Mouse (Mus musculus) forebrain, embryonic 15.5 days (tissue): ENCODE data around the gene Synpo2. TPM values are rescaled to one million over a fixed set of nuclear protein-coding genes. Genes with fewer than 3 reads are reported as not detected.

Source experiments
- ATAC-seq: fragments of 200-750 bp; cut with Nextera tagmentation; replicated peaks from 2 replicates; pipeline ENCODE4 v1.8.0; 2017; ENCODE audit warnings: mild to moderate bottlenecking, moderate TSS enrichment, moderate library complexity
- H3K27ac ChIP-seq: fragments of 300-500 bp; sonication (generic); replicated peaks from 2 replicates; pipeline ENCODE4 v1.5.1; 2015; ENCODE audit warnings: mild to moderate bottlenecking, inconsistent platforms
- H3K27me3 ChIP-seq: fragments of 300-500 bp; sonication (generic); 2 replicates; pipeline ENCODE4 v1.6.1; 2015; ENCODE audit warnings: inconsistent platforms
- H3K36me3 ChIP-seq: fragments of 300-500 bp; sonication (generic); 2 replicates; pipeline ENCODE4 v1.6.1; 2015; ENCODE audit warnings: mild to moderate bottlenecking, inconsistent platforms
- H3K4me1 ChIP-seq: fragments of 300-500 bp; sonication (generic); 2 replicates; pipeline ENCODE4 v1.6.1; 2015; ENCODE audit warnings: inconsistent platforms
- H3K4me2 ChIP-seq: fragments of 300-500 bp; sonication (generic); replicated peaks from 2 replicates; pipeline ENCODE4 v1.6.1; 2015; ENCODE audit warnings: mild to moderate bottlenecking, inconsistent platforms
- H3K4me3 ChIP-seq: fragments of 300-500 bp; sonication (generic); 2 replicates; pipeline ENCODE4 v1.5.1; 2015; ENCODE audit warnings: mild to moderate bottlenecking, inconsistent platforms
- H3K9ac ChIP-seq: fragments of 300-500 bp; sonication (generic); replicated peaks from 2 replicates; pipeline ENCODE4 v1.6.1; 2015; ENCODE audit warnings: mild to moderate bottlenecking, inconsistent platforms
- H3K9me3 ChIP-seq: fragments of 300-500 bp; sonication (generic); 2 replicates; pipeline ENCODE4 v1.6.1; 2016; ENCODE audit warnings: inconsistent platforms
- WGBS: fragments of 180-500 bp; shearing (Covaris S2); methylation state at CpG from one replicate; pipeline ENCODE4 v1.1.7; 2015; ENCODE audit warnings: mixed read lengths; 5-methylcytosine and 5-hydroxymethylcytosine counted together
- polyA plus RNA-seq: library from polyadenylated mRNA; unstranded; fragments of >200 nt; fragmentation: Nextera tagmentation; extraction: Ambion mirVana; gene quantifications from 2 replicates; pipeline ENCODE4 v1.2.1, GENCODE M21; 2015

The Synpo2 gene
- polyA plus RNA-seq, 1 experiment from 2014 or later = 1.7 TPM

DNA sequence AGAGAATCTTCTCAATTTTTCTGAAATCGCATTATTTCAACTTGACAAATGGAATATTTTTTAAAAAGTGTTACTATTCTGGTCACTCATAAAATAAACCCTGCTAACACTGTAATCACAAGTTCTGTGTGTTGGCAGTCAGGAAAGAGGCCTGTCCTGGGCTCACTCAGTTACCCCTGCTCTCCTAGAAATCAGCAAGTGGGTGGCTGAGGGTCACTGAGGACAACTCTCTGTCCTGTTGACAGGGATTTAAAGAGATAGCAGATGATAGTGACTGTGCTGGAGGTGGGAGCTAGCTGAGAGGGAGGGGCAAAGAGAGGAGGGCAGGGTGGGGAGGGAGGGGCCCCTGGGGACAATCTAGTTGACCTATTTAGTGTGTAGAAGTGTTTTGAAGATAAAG lies 165.0 kb downstream of the Synpo2 start:
- Histone ChIP-seq H3K9me3 (no peaks in the 10 kb centered on the region), H3K4me2 (no peak overlapping the region), H3K9ac (no peak overlapping the region), H3K36me3 (no peaks in the 10 kb centered on the region), H3K27ac (no peak overlapping the region), H3K27me3 (no peaks in the 10 kb centered on the region), H3K4me3 (no peak overlapping the region), H3K4me1 (no peaks in the 10 kb centered on the region)
- no peak for ATAC-seq
- WGBS = 98% methylated on average over 1 of the region's 1 CpGs

DNA sequence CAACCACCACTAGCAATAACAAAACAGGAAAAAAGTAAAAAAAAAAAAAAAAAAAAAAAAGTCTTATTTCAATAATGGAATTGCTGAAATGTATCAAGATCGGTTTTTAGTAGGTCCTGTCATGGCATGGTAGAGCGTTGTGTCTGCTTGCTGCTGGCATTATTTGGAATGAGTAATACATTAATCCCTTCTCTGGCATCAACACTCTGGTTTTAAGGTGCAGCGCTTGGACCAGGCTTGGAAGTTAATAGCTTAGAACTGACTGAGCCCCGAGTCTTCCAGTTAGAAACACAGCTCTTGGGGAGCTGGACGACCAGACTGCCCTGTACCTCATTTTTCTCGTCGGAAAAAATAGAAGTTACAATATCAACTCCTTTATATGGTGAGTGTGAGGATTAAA lies 169.1 kb downstream of the Synpo2 start:
- Histone ChIP-seq H3K9ac (no peak overlapping the region), H3K4me3 (no peak overlapping the region), H3K36me3 (no peaks in the 10 kb centered on the region), H3K9me3 (no peaks in the 10 kb centered on the region), H3K4me2 (no peak overlapping the region), H3K27me3 (no peaks in the 10 kb centered on the region), H3K27ac (no peak overlapping the region), H3K4me1 (no peaks in the 10 kb centered on the region)
- no peak for ATAC-seq
- WGBS = 94% methylated on average over 7 of the region's 7 CpGs

DNA sequence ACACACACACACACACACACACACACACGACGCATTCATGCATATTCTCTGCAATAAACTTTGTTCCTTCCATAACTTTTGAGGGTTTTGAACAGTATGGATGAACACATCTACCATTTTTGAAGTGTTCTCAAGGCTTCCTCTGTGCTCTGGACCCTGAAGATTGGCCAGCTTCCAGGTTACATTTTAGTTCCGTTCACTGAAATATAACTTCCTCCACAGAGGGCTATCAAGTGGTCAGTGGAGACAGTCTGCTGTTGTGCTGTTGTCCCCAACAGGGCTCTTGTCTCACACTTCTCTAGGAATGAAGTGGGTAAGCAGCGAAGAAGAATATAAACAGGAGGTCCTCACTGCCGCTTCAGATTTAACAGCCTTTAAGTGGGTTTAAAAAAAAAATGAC lies 170.5 kb downstream of the Synpo2 start:
- Histone ChIP-seq H3K4me1 (no peaks in the 10 kb centered on the region), H3K4me2 (no peak overlapping the region), H3K9ac (no peak overlapping the region), H3K9me3 (no peaks in the 10 kb centered on the region), H3K27ac (no peak overlapping the region), H3K4me3 (no peak overlapping the region), H3K36me3 (no peaks in the 10 kb centered on the region), H3K27me3 (no peaks in the 10 kb centered on the region)
- ATAC-seq = no peak
- WGBS = 81% methylated on average over 5 of the region's 5 CpGs

DNA sequence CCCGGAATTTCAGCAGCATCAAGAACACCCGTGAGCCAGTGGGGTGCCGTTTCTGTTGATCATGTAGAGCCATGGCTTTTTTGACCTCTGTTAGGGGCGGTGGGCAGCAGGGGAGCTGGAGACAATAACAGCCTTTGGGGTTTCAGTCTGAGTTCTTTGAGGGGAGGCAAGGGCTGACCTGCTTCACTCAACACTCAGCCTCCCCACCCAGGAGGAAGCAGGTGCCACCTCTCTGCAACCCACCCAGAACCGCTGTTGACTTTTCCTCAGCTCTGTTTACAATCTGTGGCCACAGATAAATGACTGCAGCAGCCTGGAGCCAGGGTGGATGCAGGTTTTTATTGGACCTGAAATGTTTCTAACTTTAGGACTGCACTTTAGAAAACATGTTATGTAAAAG lies 171.8 kb downstream of the Synpo2 start:
- no peak overlapping the region for H3K9ac ChIP-seq
- WGBS = 14% methylated on average over 5 of the region's 5 CpGs
- H3K4me3 ChIP-seq = no peak overlapping the region
- H3K27me3 ChIP-seq = no peaks in the 10 kb centered on the region
- no peak overlapping the region for H3K4me2 ChIP-seq
- H3K36me3 ChIP-seq = no peaks in the 10 kb centered on the region
- no peaks in the 10 kb centered on the region for H3K9me3 ChIP-seq
- no peak overlapping the region for H3K27ac ChIP-seq
- H3K4me1 ChIP-seq = no peaks in the 10 kb centered on the region
- ATAC-seq = no peak

DNA sequence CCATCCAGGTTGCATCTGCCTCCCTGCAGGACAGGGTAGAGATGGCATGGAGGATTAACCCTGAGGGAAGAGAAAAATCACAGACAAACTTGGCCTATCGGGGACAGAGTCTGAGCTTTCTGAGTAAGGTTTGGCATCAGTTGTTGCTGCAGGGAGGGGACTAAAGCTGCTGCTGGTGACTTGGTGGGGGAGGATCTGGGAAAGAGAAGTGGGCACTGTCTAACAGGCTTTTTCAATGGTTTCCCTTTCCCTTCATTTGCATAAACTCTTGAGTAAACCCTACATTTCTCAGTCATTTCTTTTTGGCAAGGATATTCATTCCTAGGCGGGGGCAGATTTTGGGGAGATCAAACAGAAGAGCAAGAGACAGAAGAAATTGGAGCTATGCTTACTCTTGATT lies 174.0 kb downstream of the Synpo2 start:
- H3K9ac ChIP-seq = no peak overlapping the region
- H3K4me2 ChIP-seq = no peak overlapping the region
- WGBS = 81% methylated on average over 2 of the region's 2 CpGs

DNA sequence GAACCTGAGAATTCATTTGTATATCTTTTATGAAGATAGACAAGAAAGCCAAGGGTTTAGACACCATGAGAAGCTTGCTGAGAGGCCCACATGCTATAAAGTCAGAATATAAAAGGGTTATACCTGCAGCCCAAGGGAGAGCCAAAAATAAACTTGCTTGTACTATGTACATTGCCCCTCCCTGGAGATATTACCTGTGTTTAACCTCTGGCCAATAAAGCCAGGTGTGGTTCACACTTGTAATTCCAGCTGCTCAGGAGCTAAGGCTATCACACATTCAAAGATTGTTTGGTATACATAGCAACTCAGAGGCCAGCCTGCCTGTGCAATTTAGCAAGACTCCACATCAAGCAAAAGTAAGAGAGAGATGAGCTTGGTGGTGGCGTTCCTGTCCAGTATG lies 177.1 kb downstream of the Synpo2 start:
- Histone ChIP-seq H3K9ac (no peak overlapping the region), H3K4me3 (no peak overlapping the region), H3K27ac (no peak overlapping the region), H3K27me3 (no peaks in the 10 kb centered on the region), H3K9me3 (no peaks in the 10 kb centered on the region), H3K4me1 (no peaks in the 10 kb centered on the region), H3K36me3 (no peaks in the 10 kb centered on the region), H3K4me2 (no peak overlapping the region)
- WGBS = 91% methylated on average over 1 of the region's 1 CpGs
- no peak for ATAC-seq

More for the DNA sequence above, 174.0 kb downstream of the Synpo2 start:
- no peak for ATAC-seq
- no peaks in the 10 kb centered on the region for H3K27me3 ChIP-seq
- H3K27ac ChIP-seq = no peak overlapping the region
- no peaks in the 10 kb centered on the region for H3K36me3 ChIP-seq
- no peak overlapping the region for H3K4me3 ChIP-seq
- H3K9me3 ChIP-seq = no peaks in the 10 kb centered on the region
- H3K4me1 ChIP-seq = no peaks in the 10 kb centered on the region

DNA sequence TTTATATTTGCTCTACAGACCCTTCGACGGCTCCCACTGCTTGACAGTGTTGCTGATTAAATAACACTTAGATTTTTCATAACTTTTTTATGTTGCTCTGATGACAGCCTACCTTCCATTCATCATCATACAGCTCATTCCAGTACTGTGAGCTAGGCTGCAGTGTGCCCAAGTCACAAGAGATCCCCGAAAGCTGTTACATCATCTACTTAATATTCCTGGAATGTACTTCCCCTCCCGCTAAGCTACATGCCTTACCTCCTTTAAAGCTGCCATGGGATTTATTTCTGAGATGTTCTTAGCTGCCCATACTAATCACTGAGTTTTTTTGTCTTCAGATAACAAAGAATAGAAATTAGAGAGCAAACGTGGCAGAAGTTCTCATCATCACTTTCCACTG lies 181.8 kb downstream of the Synpo2 start:
- Histone ChIP-seq H3K27me3 (no peaks in the 10 kb centered on the region), H3K4me3 (no peak overlapping the region), H3K4me2 (no peak overlapping the region), H3K36me3 (no peaks in the 10 kb centered on the region), H3K27ac (no peak overlapping the region), H3K4me1 (no peaks in the 10 kb centered on the region), H3K9me3 (no peaks in the 10 kb centered on the region), H3K9ac (no peak overlapping the region)
- no peak for ATAC-seq
- 61% methylated on average over 5 of the region's 5 CpGs for WGBS

DNA sequence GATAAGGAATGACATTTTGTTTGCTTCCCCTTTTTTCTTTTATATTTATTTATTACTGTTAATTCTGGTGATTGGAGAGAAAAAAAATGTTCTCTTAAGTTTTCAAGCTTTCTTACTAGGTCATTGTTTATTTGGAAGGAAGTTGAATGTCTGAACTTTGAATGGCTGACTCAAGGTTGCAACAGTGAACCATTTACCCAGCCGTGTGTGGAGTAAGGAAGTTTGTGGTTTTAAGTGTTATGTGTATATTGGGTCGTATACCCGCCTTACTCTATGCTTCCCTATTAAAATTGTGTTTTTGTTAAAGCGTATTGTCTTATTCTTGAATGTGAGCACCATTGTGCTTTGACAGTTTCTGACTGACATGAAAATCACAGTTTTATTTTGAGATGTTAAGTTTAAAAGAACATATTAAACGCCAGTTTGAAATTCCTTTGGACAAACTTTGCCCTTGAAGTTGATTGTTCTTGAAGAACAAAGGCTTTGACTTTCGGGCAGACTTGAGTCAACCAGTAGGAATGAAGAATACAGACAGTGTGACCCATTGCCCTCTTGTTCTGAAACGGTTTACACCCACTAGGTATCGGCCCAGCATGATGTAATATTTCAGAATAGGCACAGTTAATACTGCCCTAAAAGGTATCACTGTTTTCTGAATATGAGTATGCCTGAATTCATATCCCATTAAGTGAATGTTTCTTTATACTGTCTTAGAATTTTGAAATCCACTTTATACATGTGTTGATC lies 182.6 kb downstream of the Synpo2 start:
- H3K4me2 ChIP-seq = no peak overlapping the region
- ATAC-seq = no peak
- no peaks in the 10 kb centered on the region for H3K27me3 ChIP-seq
- no peaks in the 10 kb centered on the region for H3K36me3 ChIP-seq
- H3K9me3 ChIP-seq = no peaks in the 10 kb centered on the region
- H3K4me3 ChIP-seq = no peak overlapping the region
- H3K4me1 ChIP-seq = no peaks in the 10 kb centered on the region
- H3K27ac ChIP-seq = no peak overlapping the region
- H3K9ac ChIP-seq = no peak overlapping the region
- WGBS = 76% methylated on average over 8 of the region's 8 CpGs

DNA sequence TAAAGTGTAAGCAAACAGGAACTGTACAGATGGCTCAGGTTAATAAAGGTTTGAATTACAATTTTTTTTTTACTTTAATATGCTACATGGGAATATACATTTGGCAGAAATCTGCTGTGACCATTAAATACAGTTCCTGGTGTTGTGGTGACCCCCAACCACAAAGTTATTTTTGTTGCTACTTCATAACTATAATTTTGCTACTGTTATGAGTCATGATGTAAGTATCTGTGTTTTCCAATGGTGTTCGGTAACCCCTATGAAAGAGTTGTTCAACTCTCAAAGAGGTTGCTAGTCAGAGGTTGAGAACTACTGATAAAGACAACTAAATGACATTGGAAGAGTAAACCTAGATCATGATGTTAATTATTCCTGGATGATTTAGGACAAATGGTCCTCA lies 193.6 kb downstream of the Synpo2 start:
- Histone ChIP-seq H3K27ac (no peak overlapping the region), H3K9me3 (no peaks in the 10 kb centered on the region), H3K27me3 (no peaks in the 10 kb centered on the region), H3K4me1 (no peaks in the 10 kb centered on the region), H3K36me3 (no peaks in the 10 kb centered on the region), H3K9ac (no peak overlapping the region), H3K4me2 (no peak overlapping the region), H3K4me3 (no peak overlapping the region)
- 95% methylated on average over 1 of the region's 1 CpGs for WGBS
- ATAC-seq = no peak

DNA sequence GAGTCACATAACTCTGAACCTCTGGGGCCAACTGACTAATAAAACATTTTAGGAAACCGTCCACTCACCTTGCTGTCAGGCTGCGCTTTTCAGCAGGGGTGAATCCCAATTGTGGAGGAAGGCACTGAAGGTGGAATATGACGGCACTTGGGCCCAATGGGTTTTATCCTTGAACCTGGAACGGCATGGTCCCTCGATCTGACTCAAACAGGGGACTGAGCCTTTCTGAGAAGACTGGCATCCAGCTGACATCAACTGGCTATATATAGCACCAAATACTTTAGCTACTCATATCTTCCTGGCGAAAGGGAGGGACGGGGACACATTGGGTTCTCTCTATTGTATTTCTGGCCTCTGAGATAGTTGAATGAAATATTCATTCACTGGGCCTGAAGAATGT lies 201.2 kb downstream of the Synpo2 start, which contains the start of gene Myoz2:
TSS of gene Myoz2 (minus strand) at position 264 of the 400 bp plus-strand sequence.
- Histone ChIP-seq H3K4me3 (no peak within 1 kb of the TSS), H3K27me3 (no peaks in the 10 kb centered on the region), H3K9ac (no peak within 1 kb of the TSS), H3K4me1 (no peaks in the 10 kb centered on the region), H3K36me3 (no peaks in the 10 kb centered on the region), H3K27ac (no peak within 1 kb of the TSS), H3K9me3 (no peaks in the 10 kb centered on the region), H3K4me2 (no peak within 1 kb of the TSS)
- 93% methylated on average over 7 of the region's 7 CpGs for WGBS
- no peak for ATAC-seq

DNA sequence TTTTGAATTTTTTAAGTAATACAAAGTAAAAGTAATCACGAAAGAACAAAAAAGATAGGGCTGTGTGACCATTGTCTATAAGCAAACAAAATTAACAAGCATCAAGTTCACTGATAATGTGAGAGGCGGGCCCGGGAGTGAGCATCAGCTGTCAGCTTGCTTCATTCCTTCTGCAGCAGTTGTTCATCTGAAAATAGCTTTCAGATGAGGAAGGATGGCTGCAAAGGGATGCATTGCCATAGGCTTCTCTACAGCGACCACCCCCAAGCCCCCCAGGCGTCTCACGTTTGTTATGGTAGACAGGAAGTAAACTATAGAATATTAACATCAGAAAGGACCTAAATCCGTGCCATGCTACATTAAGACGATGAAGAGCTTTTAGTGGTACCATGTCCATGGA lies 202.1 kb downstream of the Synpo2 start:
- no peak for ATAC-seq
- H3K9ac ChIP-seq = no peak overlapping the region
- 64% methylated on average over 8 of the region's 8 CpGs for WGBS

More for the DNA sequence above, 202.1 kb downstream of the Synpo2 start:
- H3K4me3 ChIP-seq = no peak overlapping the region
- no peaks in the 10 kb centered on the region for H3K27me3 ChIP-seq
- H3K4me2 ChIP-seq = no peak overlapping the region
- no peak overlapping the region for H3K27ac ChIP-seq
- H3K9me3 ChIP-seq = no peaks in the 10 kb centered on the region
- H3K4me1 ChIP-seq = no peaks in the 10 kb centered on the region
- no peaks in the 10 kb centered on the region for H3K36me3 ChIP-seq
